Mouse (Mus musculus): ENCODE measurements at regions not wholly inside any gene's neighbourhood (a gene's known extent, or its start where the extent isn't known, plus 50 kb on each side); places are given as distances from the start of the nearest gene placed in this dataset.
A peak's percentile ranks its signal among the peaks of the same experiment; 100 is the strongest.

- Histone ChIP-seq H3K27ac (replicated peaks) (no peak overlapping the region), H3K27me3 (no peaks in the 10 kb centered on the region), H3K9me3 (peaks cover 3% of the 10 kb centered on the region; the same call in 1 of the 2 replicates), H3K4me3 (no peak overlapping the region), H3K36me3 (no peaks in the 10 kb centered on the region), H3K4me1 (peaks cover 9% of the 10 kb centered on the region; the same call in 1 of the 2 replicates), H3K4me2 (replicated peaks) (no peak overlapping the region), H3K9ac (replicated peaks) (no peak overlapping the region)
- WGBS: 81% methylated on average over 12 of the region's 12 CpGs
- ATAC-seq (ENCODE audit: low FRiP score, low read depth): no peak
Observed at GRCm38 (mm10) chr10:21446641-21447040, 69.5 kb downstream of the Aldh8a1 start.

GRCm38 (mm10) chr10:21448132-21448531, 71.0 kb downstream of the Aldh8a1 start:
- Histone ChIP-seq H3K4me1 (peaks cover 9% of the 10 kb centered on the region; the same call in 1 of the 2 replicates), H3K9ac (replicated peaks) (no peak overlapping the region), H3K4me3 (no peak overlapping the region), H3K27ac (replicated peaks) (no peak overlapping the region), H3K27me3 (no peaks in the 10 kb centered on the region), H3K4me2 (replicated peaks) (no peak overlapping the region), H3K9me3 (peaks cover 3% of the 10 kb centered on the region; the same call in 1 of the 2 replicates), H3K36me3 (no peaks in the 10 kb centered on the region)
- ATAC-seq (ENCODE audit: low FRiP score, low read depth): no peak
- 88% methylated on average over 3 of the region's 3 CpGs for WGBS

GRCm38 (mm10) chr10:21448942-21449341, 71.9 kb downstream of the Aldh8a1 start:
- WGBS: 87% methylated on average over 5 of the region's 5 CpGs
- no peaks in the 10 kb centered on the region for H3K36me3 ChIP-seq
- H3K9me3 ChIP-seq: peaks cover 3% of the 10 kb centered on the region; the same call in 1 of the 2 replicates
- H3K4me3 ChIP-seq: no peak overlapping the region
- no peak for ATAC-seq (ENCODE audit: low FRiP score, low read depth)
- 0 out of 2 replicates have a peak, but pooled peaks cover 5% of the 10 kb centered on the region for H3K4me1 ChIP-seq
- H3K9ac ChIP-seq (replicated peaks): no peak overlapping the region
- H3K27me3 ChIP-seq: no peaks in the 10 kb centered on the region
- H3K4me2 ChIP-seq (replicated peaks): no peak overlapping the region
- H3K27ac ChIP-seq (replicated peaks): no peak overlapping the region

- Histone ChIP-seq H3K4me2 (replicated peaks) (no peak overlapping the region), H3K4me3 (no peak overlapping the region), H3K27me3 (no peaks in the 10 kb centered on the region), H3K9ac (replicated peaks) (no peak overlapping the region), H3K9me3 (peaks cover 3% of the 10 kb centered on the region; the same call in 1 of the 2 replicates), H3K36me3 (no peaks in the 10 kb centered on the region), H3K27ac (replicated peaks) (no peak overlapping the region), H3K4me1 (peaks cover 10% of the 10 kb centered on the region; the same call in 1 of the 2 replicates)
- ATAC-seq (ENCODE audit: low FRiP score, low read depth): no peak
- WGBS: 97% methylated on average over 2 of the region's 2 CpGs
Observed at GRCm38 (mm10) chr10:21452611-21453010, 75.5 kb downstream of the Aldh8a1 start.

DNA sequence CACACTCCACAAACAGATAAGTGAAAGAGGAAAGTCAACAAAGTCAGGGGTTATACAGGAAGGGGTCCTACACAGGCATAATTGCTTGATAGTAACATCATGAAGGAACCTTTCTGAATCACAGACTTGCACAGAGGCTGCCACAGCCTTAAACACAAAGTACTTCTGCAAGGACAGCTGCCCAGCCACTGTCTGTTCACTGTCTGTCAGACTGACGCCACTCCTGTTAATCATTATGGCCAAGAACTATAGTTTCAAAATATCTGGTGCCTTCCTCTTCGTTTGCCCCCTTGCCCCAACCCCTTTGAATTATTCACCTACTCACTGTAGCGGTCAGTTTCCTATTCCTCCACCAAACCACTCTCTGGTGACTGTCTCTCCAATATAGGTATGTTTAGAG, 76.4 kb downstream of the Aldh8a1 start:
- H3K4me2 ChIP-seq (replicated peaks): no peak overlapping the region
- H3K27me3 ChIP-seq: no peaks in the 10 kb centered on the region
- H3K9me3 ChIP-seq: peaks cover 3% of the 10 kb centered on the region; the same call in 1 of the 2 replicates
- H3K4me1 ChIP-seq: peaks cover 10% of the 10 kb centered on the region; the same call in 1 of the 2 replicates
- H3K9ac ChIP-seq (replicated peaks): no peak overlapping the region
- ATAC-seq (ENCODE audit: low FRiP score, low read depth): no peak
- H3K27ac ChIP-seq (replicated peaks): no peak overlapping the region
- no peak overlapping the region for H3K4me3 ChIP-seq
- no peaks in the 10 kb centered on the region for H3K36me3 ChIP-seq
- 89% methylated on average over 3 of the region's 3 CpGs for WGBS

DNA sequence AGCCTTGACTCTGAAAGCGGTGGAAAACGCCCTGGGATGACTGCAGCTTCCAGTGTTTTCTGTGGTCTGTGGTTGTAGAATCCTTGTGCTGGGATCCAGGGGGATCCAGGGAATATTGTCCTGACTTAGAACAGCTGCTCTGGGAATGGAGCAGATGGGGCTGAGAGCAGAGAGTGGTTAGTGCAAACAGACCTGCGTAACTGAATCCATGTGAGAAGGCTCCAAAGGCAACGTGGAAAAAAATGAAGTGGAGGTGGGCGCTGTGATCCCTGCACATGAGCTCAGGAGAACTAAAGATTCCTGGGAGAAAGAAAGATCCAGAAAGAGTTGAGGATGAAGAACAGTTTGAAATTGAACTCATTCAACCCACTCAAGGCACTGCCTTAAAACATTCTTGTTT, 77.1 kb downstream of the Aldh8a1 start:
- 95% methylated on average over 5 of the region's 5 CpGs for WGBS
- ATAC-seq (ENCODE audit: low FRiP score, low read depth): no peak

DNA sequence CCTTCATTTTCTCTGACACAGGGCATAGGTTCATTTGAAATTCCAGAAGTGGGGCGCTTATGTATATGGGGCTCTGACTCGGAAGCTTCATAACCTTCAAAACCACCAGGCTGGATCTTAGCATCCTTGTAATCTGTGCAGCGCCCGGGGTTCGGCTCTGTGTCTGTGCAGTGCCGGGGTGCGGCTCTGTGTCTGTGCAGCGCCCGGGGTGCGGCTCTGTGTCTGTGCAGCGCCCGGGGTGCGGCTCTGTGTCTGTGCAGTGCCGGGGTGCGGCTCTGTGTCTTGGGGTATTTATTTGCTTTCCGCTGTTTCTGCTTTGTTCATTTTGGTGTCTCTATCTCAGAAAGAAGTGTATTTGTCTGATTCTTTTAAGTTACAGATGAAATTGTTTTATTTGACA, 77.7 kb downstream of the Aldh8a1 start:
- H3K4me3 ChIP-seq: no peak overlapping the region
- ATAC-seq (ENCODE audit: low FRiP score, low read depth): no peak
- WGBS: 86% methylated on average over 16 of the region's 16 CpGs
- H3K27me3 ChIP-seq: no peaks in the 10 kb centered on the region
- peaks cover 10% of the 10 kb centered on the region; the same call in 1 of the 2 replicates for H3K4me1 ChIP-seq
- no peak overlapping the region for H3K9ac ChIP-seq (replicated peaks)
- H3K27ac ChIP-seq (replicated peaks): no peak overlapping the region
- no peak overlapping the region for H3K4me2 ChIP-seq (replicated peaks)
- no peaks in the 10 kb centered on the region for H3K36me3 ChIP-seq
- peaks cover 3% of the 10 kb centered on the region; the same call in 1 of the 2 replicates for H3K9me3 ChIP-seq

More for the DNA sequence above, 77.1 kb downstream of the Aldh8a1 start:
- peaks cover 10% of the 10 kb centered on the region; the same call in 1 of the 2 replicates for H3K4me1 ChIP-seq
- H3K9me3 ChIP-seq: peaks cover 3% of the 10 kb centered on the region; the same call in 1 of the 2 replicates
- H3K36me3 ChIP-seq: no peaks in the 10 kb centered on the region
- H3K27ac ChIP-seq (replicated peaks): no peak overlapping the region
- H3K9ac ChIP-seq (replicated peaks): no peak overlapping the region
- H3K4me3 ChIP-seq: no peak overlapping the region
- no peak overlapping the region for H3K4me2 ChIP-seq (replicated peaks)
- H3K27me3 ChIP-seq: no peaks in the 10 kb centered on the region

DNA sequence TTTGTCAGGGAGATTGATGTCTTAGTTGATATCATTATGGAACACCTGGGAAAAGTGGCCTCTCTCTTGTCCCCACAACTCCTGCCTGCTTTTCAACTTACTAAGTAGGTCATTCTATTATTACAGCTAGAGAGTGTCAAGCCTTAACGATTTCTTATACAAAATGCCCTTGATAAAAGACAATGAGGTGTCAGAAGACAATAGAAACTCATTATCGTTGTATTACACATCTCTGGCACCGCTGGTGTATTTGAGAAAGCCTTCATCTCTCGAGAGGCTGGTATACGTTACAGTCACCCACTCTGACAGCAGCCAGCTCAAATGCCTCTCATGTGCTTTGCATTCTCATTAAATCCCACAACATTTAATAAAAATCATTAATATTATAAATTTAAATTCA, 78.8 kb downstream of the Aldh8a1 start:
- H3K4me2 ChIP-seq (replicated peaks): no peak overlapping the region
- no peaks in the 10 kb centered on the region for H3K27me3 ChIP-seq
- no peak for ATAC-seq (ENCODE audit: low FRiP score, low read depth)
- no peaks in the 10 kb centered on the region for H3K36me3 ChIP-seq
- no peak overlapping the region for H3K27ac ChIP-seq (replicated peaks)
- WGBS: 47% methylated on average over 5 of the region's 5 CpGs
- no peak overlapping the region for H3K9ac ChIP-seq (replicated peaks)
- H3K9me3 ChIP-seq: peaks cover 3% of the 10 kb centered on the region; the same call in 1 of the 2 replicates
- peaks cover 10% of the 10 kb centered on the region; the same call in 1 of the 2 replicates for H3K4me1 ChIP-seq
- H3K4me3 ChIP-seq: no peak overlapping the region

DNA sequence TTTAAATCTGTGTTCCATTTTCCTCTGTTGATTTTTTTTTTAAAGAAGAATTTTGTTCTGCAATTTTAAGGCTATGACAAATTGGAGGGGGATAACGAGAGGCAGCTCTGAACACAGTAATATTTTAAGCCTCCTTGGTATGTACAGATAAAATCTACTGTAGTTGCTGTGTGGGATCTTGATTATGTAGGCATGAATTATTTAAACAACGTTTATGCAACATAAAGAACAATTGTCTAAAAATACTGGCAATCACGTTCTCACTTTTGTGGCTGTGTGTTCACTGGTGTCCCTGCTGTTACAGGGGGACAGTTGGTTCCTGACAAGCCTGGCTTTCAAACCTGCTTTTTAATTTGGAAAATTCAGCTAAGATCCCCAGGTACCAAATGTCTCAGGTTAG, 79.3 kb downstream of the Aldh8a1 start:
- H3K4me2 ChIP-seq (replicated peaks): no peak overlapping the region
- H3K36me3 ChIP-seq: no peaks in the 10 kb centered on the region
- H3K9ac ChIP-seq (replicated peaks): no peak overlapping the region
- H3K27ac ChIP-seq (replicated peaks): peak overlapping the region; percentile 50; the same call in 1 of the 2 replicates
- H3K4me1 ChIP-seq: peaks cover 10% of the 10 kb centered on the region; the same call in 1 of the 2 replicates
- ATAC-seq (ENCODE audit: low FRiP score, low read depth): no peak
- no peaks in the 10 kb centered on the region for H3K27me3 ChIP-seq
- no peak overlapping the region for H3K4me3 ChIP-seq
- 59% methylated on average over 3 of the region's 3 CpGs for whole genome bisulfite sequencing
- H3K9me3 ChIP-seq: peaks cover 2% of the 10 kb centered on the region; the same call in 1 of the 2 replicates

DNA sequence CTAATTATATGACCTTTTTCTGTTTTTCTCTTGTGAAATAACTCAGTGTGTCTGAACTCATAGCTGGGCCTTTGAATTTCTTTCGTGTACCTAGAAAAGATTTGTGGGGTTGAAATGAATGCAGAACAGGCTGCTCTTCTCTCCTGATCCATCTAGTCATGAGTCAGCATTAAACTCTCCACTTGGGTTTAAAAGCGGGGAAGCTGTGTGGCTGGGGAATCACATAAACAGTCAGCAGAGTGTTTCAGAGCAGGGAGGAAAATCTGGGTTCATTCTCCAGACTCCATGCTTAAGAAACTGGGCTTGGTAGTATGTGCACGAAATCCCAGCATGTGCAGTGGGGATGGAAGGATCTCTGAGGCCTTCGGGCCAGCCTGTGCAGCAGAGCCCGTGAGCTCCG, 79.9 kb downstream of the Aldh8a1 start:
- peak overlapping the region; percentile 50; the same call in 1 of the 2 replicates for H3K27ac ChIP-seq (replicated peaks)
- ATAC-seq (ENCODE audit: low FRiP score, low read depth): 0 out of 2 replicates have a peak, but pooled peaks have one; percentile 2
- no peak overlapping the region for H3K4me2 ChIP-seq (replicated peaks)
- H3K36me3 ChIP-seq: no peaks in the 10 kb centered on the region
- no peak overlapping the region for H3K4me3 ChIP-seq
- WGBS: 63% methylated on average over 6 of the region's 6 CpGs
- H3K4me1 ChIP-seq: peaks cover 10% of the 10 kb centered on the region; the same call in 1 of the 2 replicates
- H3K27me3 ChIP-seq: no peaks in the 10 kb centered on the region
- no peaks in the 10 kb centered on the region for H3K9me3 ChIP-seq
- H3K9ac ChIP-seq (replicated peaks): no peak overlapping the region

- Histone ChIP-seq H3K27me3 (no peaks in the 10 kb centered on the region), H3K4me1 (peaks cover 10% of the 10 kb centered on the region; the same call in 1 of the 2 replicates), H3K27ac (replicated peaks) (no peak overlapping the region), H3K4me3 (no peak overlapping the region), H3K36me3 (no peaks in the 10 kb centered on the region), H3K4me2 (replicated peaks) (no peak overlapping the region), H3K9me3 (no peaks in the 10 kb centered on the region), H3K9ac (replicated peaks) (no peak overlapping the region)
- no peak for ATAC-seq (ENCODE audit: low FRiP score, low read depth)
Observed at GRCm38 (mm10) chr10:21458608-21459007, 81.5 kb downstream of the Aldh8a1 start.

DNA sequence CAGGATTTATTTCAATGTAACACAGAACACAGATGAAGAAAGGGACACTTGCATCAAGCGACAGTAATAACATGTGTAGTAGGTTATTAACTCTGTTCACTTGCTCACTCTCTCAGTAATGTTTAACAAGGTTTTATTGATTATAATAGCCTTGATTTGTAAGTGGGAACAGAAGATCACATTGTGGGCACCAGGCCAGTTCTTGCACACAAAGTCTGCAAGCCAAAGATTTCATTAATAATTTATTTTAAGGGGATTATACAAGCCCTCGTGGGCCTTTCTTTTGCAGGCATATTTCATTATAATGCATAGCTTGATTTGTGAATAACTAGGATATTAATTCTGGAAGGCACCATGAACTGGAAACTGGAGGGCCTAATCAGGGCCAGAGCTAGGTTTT, 83.0 kb downstream of the Aldh8a1 start:
- WGBS: 55% methylated on average over 2 of the region's 2 CpGs
- Histone ChIP-seq H3K27ac (replicated peaks) (no peak overlapping the region), H3K4me2 (replicated peaks) (no peak overlapping the region), H3K27me3 (peaks cover 8% of the 10 kb centered on the region), H3K9ac (replicated peaks) (no peak overlapping the region), H3K4me3 (no peak overlapping the region), H3K4me1 (peaks cover 10% of the 10 kb centered on the region; the same call in 1 of the 2 replicates), H3K9me3 (no peaks in the 10 kb centered on the region), H3K36me3 (no peaks in the 10 kb centered on the region)
- ATAC-seq (ENCODE audit: low FRiP score, low read depth): no peak

GRCm38 (mm10) chr10:21462915-21463314, 85.8 kb downstream of the Aldh8a1 start:
- Histone ChIP-seq H3K4me1 (peaks cover 5% of the 10 kb centered on the region; the same call in 1 of the 2 replicates), H3K36me3 (no peaks in the 10 kb centered on the region), H3K27me3 (peaks cover 16% of the 10 kb centered on the region), H3K9me3 (no peaks in the 10 kb centered on the region), H3K27ac (replicated peaks) (no peak overlapping the region), H3K4me3 (no peak overlapping the region), H3K9ac (replicated peaks) (no peak overlapping the region), H3K4me2 (replicated peaks) (no peak overlapping the region)
- ATAC-seq (ENCODE audit: low FRiP score, low read depth): no peak
- 63% methylated on average over 3 of the region's 3 CpGs for WGBS

Data from midbrain, embryonic 12.5 days (tissue).